Mouse (Mus musculus): ENCODE results near the gene Gna14. TPM values are rescaled to one million over a fixed set of nuclear protein-coding genes. Genes with fewer than 3 reads are reported as not detected.

Gene Gna14
- total and polyA plus RNA-seq, 3 experiments, result not detected

DNA sequence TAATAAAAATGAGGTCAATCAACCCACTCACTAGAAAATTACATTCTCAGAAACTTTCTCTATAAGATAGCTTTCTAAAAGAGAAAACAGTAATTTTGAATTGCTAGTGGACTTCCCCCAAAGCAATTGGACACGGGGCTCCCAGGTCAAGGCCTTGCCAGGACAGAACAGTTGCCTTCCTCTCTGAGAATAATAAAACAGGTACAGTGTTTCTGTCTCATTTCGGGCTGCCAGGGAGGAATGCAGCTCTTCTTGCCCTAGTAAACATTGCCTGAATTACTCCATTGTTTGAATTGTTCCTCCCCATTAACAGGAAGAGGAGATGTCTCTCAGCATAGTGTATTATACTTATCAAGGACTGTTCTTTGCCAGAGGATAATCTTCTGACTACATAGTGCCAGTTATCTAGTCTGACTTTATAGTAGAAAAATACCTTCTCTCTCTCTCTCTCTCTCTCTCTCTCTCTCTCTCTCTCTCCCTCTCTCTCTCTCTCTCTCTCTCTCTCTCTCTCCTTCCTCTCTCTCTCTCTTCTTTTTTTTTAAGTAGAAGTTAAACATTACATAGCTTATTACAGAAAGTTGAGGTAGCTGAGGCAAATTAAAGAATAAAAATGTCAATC, 33.3 kb downstream of the Gna14 start:
- H3K4me3 ChIP-seq (ENCODE audit: control insufficient read depth in 1 of 2, insufficient read depth in 1 of 2, low read depth in 2 of 2, low read length in 2 of 2), result no peak overlapping the region
- no peaks in the 10 kb centered on the region for H3K27me3 ChIP-seq (ENCODE audit: control insufficient read depth in 1 of 2, insufficient read depth in 2 of 2, low read length in 2 of 2)
- peaks cover 0 to 2% of the 10 kb centered on the region in 2 experiments; a peak in 2 of 4 replicates for H3K36me3 ChIP-seq (ENCODE audit: control insufficient read depth in 1 of 2, insufficient read depth in 2 of 2, low read length in 2 of 2)
- TF ChIP-seq TAL1 (IDR thresholded peaks at IDR 0.05; ENCODE audit: low read length), result no peak
- TF ChIP-seq JUND (IDR thresholded peaks at IDR 0.05; ENCODE audit: low read depth, low read length), result peak; percentile 95; the same call in 1 of the 2 replicates
- no peak for TF ChIP-seq MAZ (IDR thresholded peaks at IDR 0.05; ENCODE audit: low read depth, low read length)
- TF ChIP-seq POLR2A (IDR thresholded peaks at IDR 0.05; ENCODE audit: control insufficient read depth in 1 of 2, insufficient read depth in 1 of 2, low read depth in 1 of 2, low read length in 2 of 2, poor library complexity in 1 of 2), result no peak
- peak; percentile 43 to 45; a peak in 2 of 4 replicates for TF ChIP-seq EP300 (IDR thresholded peaks at IDR 0.05; ENCODE audit: low read depth in 1 of 2, low read length in 2 of 2)
- peak; percentile 51; the same call in 1 of the 2 replicates for TF ChIP-seq TCF12 (IDR thresholded peaks at IDR 0.05; ENCODE audit: low read depth, low read length)
- TF ChIP-seq NRF1 (IDR thresholded peaks at IDR 0.05; ENCODE audit: insufficient read depth, low read depth, low read length, poor library complexity, severe bottlenecking), result no peak
- TF ChIP-seq GATA1 (IDR thresholded peaks at IDR 0.05; ENCODE audit: low read depth, low read length), result peak; percentile 57; the same call in 1 of the 2 replicates
- TF ChIP-seq CHD1 (IDR thresholded peaks at IDR 0.05; ENCODE audit: low read depth, low read length), result no peak
- TF ChIP-seq ZKSCAN1 (IDR thresholded peaks at IDR 0.05; ENCODE audit: low read depth, low read length), result no peak
- peaks cover 0 to 9% of the 10 kb centered on the region in 2 experiments; a peak in 2 of 4 replicates for H3K4me1 ChIP-seq (ENCODE audit: control insufficient read depth in 1 of 2, insufficient read depth in 2 of 2, low read length in 2 of 2)
- H3K9me3 ChIP-seq (replicated peaks; ENCODE audit: insufficient read depth, low read length), result no peaks in the 10 kb centered on the region
- DNase-seq (ENCODE audit: low read depth, low spot score), result peak; percentile 40
- H3K79me2 ChIP-seq (ENCODE audit: control insufficient read depth, insufficient read depth, low read length, poor library complexity), result no peaks in the 10 kb centered on the region
- H3K27ac ChIP-seq (ENCODE audit: control insufficient read depth, low read depth, low read length), result no peak overlapping the region
- no peak overlapping the region for H3K9ac ChIP-seq (ENCODE audit: control insufficient read depth, low read depth, low read length, poor library complexity, severe bottlenecking)

DNA sequence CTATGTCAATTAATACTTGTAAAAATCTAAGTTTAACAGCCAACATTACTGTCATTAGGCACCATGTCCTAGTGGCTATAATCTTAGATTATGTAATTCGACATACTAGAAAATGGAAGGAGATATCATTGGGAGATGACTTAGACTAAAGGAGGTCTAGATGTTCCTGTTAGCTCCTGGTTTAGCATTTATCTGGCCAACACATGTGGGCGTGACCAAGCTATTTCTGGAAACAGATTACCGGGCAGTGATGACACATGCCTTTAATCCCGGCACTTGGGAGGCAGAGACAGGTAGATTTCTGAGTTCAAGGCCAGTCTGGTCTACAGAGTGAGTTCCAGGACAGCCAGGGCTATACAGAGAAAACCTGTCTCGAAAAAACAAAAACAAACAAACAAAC, 37.1 kb downstream of the Gna14 start:
- TF ChIP-seq USF2 (IDR thresholded peaks at IDR 0.05; ENCODE audit: borderline replicate concordance in 1 of 2, insufficient read depth in 1 of 2, low read depth in 1 of 2, low read length in 2 of 2) (no peak), MEF2A (IDR thresholded peaks at IDR 0.05; ENCODE audit: extremely low read depth, insufficient replicate concordance, low read depth, low read length, poor library complexity, severe bottlenecking) (peak; percentile 49; the same call in 1 of the 2 replicates), USF1 (IDR thresholded peaks at IDR 0.05; ENCODE audit: low read depth, low read length) (no peak), EP300 (IDR thresholded peaks at IDR 0.05; ENCODE audit: low read depth in 1 of 2, low read length in 2 of 2) (peak in 1 of 2 experiments; percentile 22; a peak in 1 of 4 replicates)
- H3K4me1 ChIP-seq (ENCODE audit: control insufficient read depth in 1 of 2, insufficient read depth in 2 of 2, low read length in 2 of 2), result peaks cover 13 to 17% of the 10 kb centered on the region in 2 experiments
- no peak overlapping the region for H3K27ac ChIP-seq (ENCODE audit: control insufficient read depth, low read depth, low read length)
- DNase-seq (ENCODE audit: low read depth, low spot score), result no peak
- no peak overlapping the region for H3K4me3 ChIP-seq (ENCODE audit: control insufficient read depth in 1 of 2, insufficient read depth in 1 of 2, low read depth in 2 of 2, low read length in 2 of 2)
- H3K79me2 ChIP-seq (ENCODE audit: control insufficient read depth, insufficient read depth, low read length, poor library complexity), result no peaks in the 10 kb centered on the region; the same call in 1 of the 2 replicates
- no peak overlapping the region for H3K9ac ChIP-seq (ENCODE audit: control insufficient read depth, low read depth, low read length, poor library complexity, severe bottlenecking)
- no peaks in the 10 kb centered on the region for H3K9me3 ChIP-seq (replicated peaks; ENCODE audit: insufficient read depth, low read length)
- H3K36me3 ChIP-seq (ENCODE audit: control insufficient read depth in 1 of 2, insufficient read depth in 2 of 2, low read length in 2 of 2), result peaks cover 0 to 16% of the 10 kb centered on the region in 2 experiments; a peak in 2 of 4 replicates
- no peaks in the 10 kb centered on the region for H3K27me3 ChIP-seq (ENCODE audit: control insufficient read depth in 1 of 2, insufficient read depth in 2 of 2, low read length in 2 of 2)
